Mouse (Mus musculus): ENCODE measurements around the gene Rgs14.

The Rgs14 gene

DNA sequence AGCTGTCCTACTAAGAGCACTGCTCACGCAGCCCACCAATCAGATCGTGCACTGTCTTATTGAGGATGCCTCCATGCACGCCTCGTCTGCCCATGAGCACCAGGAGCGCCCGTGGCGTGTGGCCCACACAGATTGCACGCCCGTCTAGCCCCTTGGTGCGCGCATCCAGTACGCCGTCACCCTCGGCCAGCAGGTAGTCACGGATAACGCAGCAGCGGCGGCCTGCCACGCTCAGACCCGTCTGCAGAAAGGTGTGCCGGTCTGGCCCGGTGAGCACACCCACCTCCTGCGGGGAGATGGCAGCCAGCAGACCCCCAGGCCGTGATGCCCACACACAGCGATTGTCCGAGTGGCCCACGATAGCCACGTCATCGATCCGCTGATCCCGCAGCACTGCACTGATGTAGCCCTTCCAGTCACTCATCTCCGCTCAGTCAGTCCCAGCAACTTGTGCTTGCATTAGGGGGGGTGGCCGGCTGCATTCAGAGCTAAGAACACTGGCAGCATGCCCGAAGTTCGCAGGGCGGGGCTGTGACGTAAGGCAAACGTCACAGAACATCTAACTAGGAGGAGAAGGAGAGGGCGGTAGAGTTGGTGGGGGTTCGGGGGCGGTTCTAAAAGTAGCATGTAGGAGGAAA lies 45.3 kb downstream of the Rgs14 start, which contains the start of gene Pfn3:
Gene Pfn3 (minus strand): TSS at position 490 of the 638 bp plus-strand sequence.
- Histone ChIP-seq H3K36me3 (ENCODE audit: insufficient read depth, low read length) (no peaks in the 10 kb centered on the region), H3K4me1 (replicated peaks; ENCODE audit: low read depth, low read length) (peaks cover 30% of the 10 kb centered on the region), H3K27me3 (ENCODE audit: insufficient read depth, low read length) (peaks cover 75% of the 10 kb centered on the region), H3K4me3 (replicated peaks; ENCODE audit: low read length) (peak within 1 kb of the TSS; percentile 76), H3K9me3 (ENCODE audit: low read length) (no peaks in the 10 kb centered on the region)
- TF ChIP-seq CTCF (conservative IDR thresholded peaks at IDR 0.05; ENCODE audit: low read length) (no peak), NANOG (IDR thresholded peaks at IDR 0.05; ENCODE audit: borderline replicate concordance, low read length) (no peak), POU5F1 (IDR thresholded peaks at IDR 0.05; ENCODE audit: borderline replicate concordance, low read length) (no peak)

DNA sequence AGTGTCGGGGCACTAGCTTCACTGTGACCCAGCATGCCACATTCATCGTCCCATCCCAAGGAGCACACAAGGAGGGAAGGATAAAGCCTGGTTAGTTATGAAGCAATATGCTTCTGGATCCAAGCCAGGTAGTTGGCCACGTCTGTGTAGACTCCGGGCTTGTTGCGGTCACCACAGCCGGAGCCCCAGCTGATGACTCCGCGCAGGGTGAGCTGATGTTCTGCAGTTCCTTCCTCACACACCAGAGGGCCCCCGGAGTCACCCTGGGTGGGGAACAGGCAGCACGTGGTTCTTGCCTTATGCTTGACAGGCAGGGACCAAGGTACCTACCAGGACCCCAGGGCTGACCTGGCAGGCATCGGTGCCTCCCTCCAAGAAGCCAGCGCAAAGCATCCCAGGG lies 48.5 kb downstream of the Rgs14 start:
- peak; percentile 84 for TF ChIP-seq CTCF (conservative IDR thresholded peaks at IDR 0.05; ENCODE audit: low read length)
- TF ChIP-seq NANOG (IDR thresholded peaks at IDR 0.05; ENCODE audit: borderline replicate concordance, low read length), result no peak
- Histone ChIP-seq H3K36me3 (ENCODE audit: insufficient read depth, low read length) (no peaks in the 10 kb centered on the region), H3K4me1 (replicated peaks; ENCODE audit: low read depth, low read length) (peaks cover 55% of the 10 kb centered on the region), H3K27me3 (ENCODE audit: insufficient read depth, low read length) (peaks cover 83% of the 10 kb centered on the region), H3K9me3 (ENCODE audit: low read length) (no peaks in the 10 kb centered on the region), H3K4me3 (replicated peaks; ENCODE audit: low read length) (no peak overlapping the region)

DNA sequence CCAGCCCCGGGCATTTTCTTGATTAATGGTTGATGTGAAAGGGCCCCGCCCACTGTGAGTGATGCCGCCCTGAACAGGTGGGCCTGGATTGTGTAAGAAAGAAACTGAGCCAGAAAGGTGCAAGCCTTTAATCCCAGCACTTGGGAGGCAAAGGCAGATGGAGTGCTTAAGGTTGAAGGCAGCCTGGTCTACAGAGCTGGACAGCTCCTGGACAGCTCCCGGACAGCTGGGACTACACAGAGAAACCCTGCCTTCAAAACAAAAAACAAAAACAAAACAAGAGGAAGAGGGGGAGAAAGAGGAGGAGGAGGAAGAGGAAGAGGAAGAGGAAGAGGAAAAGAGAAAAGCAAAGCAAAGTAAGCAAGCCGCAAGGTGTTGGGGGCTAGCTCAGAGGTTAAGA lies 49.6 kb downstream of the Rgs14 start:
- H3K4me1 ChIP-seq (replicated peaks; ENCODE audit: low read depth, low read length), result peaks cover 52% of the 10 kb centered on the region
- TF ChIP-seq CTCF (conservative IDR thresholded peaks at IDR 0.05; ENCODE audit: low read length), result no peak
- no peak for TF ChIP-seq NANOG (IDR thresholded peaks at IDR 0.05; ENCODE audit: borderline replicate concordance, low read length)
- no peak for TF ChIP-seq POU5F1 (IDR thresholded peaks at IDR 0.05; ENCODE audit: borderline replicate concordance, low read length)
- H3K36me3 ChIP-seq (ENCODE audit: insufficient read depth, low read length), result no peaks in the 10 kb centered on the region
- peaks cover 72% of the 10 kb centered on the region for H3K27me3 ChIP-seq (ENCODE audit: insufficient read depth, low read length)
- H3K9me3 ChIP-seq (ENCODE audit: low read length), result no peaks in the 10 kb centered on the region
- H3K4me3 ChIP-seq (replicated peaks; ENCODE audit: low read length), result no peak overlapping the region

DNA sequence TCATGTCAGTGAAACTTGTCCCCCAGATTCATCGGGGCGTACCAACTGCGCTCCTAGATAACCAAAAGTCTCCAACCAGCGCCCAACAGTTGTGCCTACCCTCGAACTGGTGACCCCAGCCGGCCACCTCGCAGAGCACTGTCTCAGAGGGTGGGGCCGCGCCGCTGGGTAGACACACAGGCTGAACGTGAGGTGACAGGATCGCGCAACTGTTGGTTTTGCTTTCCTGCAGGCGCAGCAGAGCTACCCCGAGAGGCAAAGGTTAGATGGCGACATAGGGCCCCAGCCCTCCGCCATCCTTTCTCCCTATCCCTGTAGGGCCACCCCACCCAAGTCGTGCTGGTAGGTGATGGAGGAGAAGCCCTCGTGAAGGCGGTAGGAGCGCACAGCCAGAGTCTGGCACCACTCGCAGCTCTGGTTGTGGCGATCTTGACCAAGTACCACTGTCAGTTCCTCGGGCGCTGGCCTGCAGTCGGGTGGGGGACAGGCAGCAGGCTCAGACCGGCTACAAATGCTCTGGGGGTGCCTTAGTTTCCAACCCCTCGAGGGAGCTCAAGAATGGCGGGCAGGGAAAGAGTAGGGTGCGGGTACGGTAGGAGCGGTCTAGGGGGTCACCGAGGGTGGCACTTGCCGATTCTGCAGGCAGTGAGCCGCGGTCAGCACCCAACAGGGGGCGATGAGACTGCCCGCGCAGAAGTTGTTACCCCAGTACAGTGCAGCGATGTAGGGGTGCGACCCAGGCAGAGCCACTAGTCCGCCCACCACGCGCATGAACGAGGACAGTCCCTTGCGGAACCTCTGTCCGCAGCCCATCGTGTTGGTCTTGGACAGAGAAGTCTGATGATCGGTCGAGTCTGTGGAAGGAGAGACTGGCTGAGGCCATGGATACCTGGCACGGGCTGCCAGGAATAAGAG lies 50.7 kb downstream of the Rgs14 start:
- TF ChIP-seq NANOG (IDR thresholded peaks at IDR 0.05; ENCODE audit: borderline replicate concordance, low read length), result no peak
- no peak for TF ChIP-seq POU5F1 (IDR thresholded peaks at IDR 0.05; ENCODE audit: borderline replicate concordance, low read length)
- no peak for TF ChIP-seq CTCF (conservative IDR thresholded peaks at IDR 0.05; ENCODE audit: low read length)
- Histone ChIP-seq H3K4me1 (replicated peaks; ENCODE audit: low read depth, low read length) (peaks cover 41% of the 10 kb centered on the region), H3K4me3 (replicated peaks; ENCODE audit: low read length) (peak overlapping the region; percentile 71), H3K9me3 (ENCODE audit: low read length) (no peaks in the 10 kb centered on the region), H3K36me3 (ENCODE audit: insufficient read depth, low read length) (no peaks in the 10 kb centered on the region), H3K27me3 (ENCODE audit: insufficient read depth, low read length) (peaks cover 67% of the 10 kb centered on the region)

DNA sequence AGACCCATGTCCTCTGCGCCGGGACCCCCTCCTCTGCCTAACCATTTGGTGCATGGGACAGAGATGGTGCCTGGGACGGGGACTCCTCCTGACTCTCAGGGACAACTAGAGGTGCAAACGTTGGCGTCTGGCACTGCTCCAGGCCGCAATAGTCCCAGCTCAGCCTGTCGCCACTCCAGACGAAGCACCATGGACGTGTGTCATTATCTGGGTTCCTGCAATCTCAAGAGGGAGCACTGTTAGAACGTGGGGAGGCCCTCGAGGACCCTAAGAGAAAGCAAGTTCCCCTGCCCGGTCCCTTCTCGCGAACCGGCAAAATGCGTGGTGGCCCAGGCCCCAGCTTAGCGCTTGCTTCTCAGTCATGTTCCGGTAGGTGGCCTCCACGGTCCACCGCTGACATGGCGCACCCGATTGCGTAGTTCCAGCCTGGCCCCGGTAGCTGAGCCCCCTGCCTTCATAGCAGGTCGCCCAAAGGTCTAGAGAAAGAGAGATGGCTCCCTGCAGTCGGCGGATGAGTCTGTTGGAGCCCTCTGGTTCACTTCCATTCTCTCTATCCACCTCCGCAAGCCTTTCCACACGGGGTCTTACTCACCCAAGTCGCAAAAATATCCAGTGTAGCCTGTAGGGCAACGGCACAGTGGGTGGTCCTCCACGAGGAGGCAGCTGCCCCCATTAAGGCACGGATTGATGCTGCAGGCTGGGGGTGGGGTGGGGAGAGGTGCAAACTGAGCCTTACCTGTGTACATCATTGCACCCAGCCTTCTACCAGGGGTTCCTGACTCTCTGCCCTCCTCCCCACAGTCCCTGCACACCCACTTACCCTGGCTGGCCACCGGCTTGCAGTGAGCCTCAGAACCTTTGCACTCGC lies 51.6 kb downstream of the Rgs14 start:
- TF ChIP-seq CTCF (conservative IDR thresholded peaks at IDR 0.05; ENCODE audit: low read length) (0 out of 2 replicates have a peak, but pooled peaks have one; percentile 6), NANOG (IDR thresholded peaks at IDR 0.05; ENCODE audit: borderline replicate concordance, low read length) (no peak)
- no peaks in the 10 kb centered on the region for H3K36me3 ChIP-seq (ENCODE audit: insufficient read depth, low read length)
- H3K9me3 ChIP-seq (ENCODE audit: low read length), result no peaks in the 10 kb centered on the region
- H3K4me3 ChIP-seq (replicated peaks; ENCODE audit: low read length), result peak overlapping the region; percentile 71
- H3K27me3 ChIP-seq (ENCODE audit: insufficient read depth, low read length), result peaks cover 68% of the 10 kb centered on the region
- peaks cover 41% of the 10 kb centered on the region for H3K4me1 ChIP-seq (replicated peaks; ENCODE audit: low read depth, low read length)

DNA sequence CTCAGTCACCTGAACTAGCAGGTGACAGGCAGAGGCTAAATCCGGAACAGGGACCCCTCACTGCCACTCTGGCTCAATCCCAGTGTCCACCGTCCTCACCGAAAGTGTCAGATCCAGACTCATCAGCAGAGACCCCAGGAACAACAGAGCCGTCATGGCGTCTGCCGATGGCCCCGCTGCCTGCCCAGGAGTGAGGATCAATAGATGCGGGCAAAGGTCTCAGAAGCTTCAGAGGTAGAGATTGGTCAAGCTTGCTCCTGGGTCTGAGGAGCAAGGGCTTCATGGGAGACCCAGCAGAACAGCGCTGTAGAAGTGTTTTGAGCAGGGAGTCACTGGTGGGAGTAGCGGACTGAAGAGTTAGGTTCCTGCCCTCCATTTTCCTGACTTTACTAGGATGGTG lies 57.1 kb downstream of the Rgs14 start, which contains the start of gene F12:
Gene F12 (minus strand): TSS at position 181 of the 400 bp plus-strand sequence.
- no peaks in the 10 kb centered on the region for H3K36me3 ChIP-seq (ENCODE audit: insufficient read depth, low read length)
- H3K4me1 ChIP-seq (replicated peaks; ENCODE audit: low read depth, low read length), result peaks cover 9% of the 10 kb centered on the region
- no peak within 1 kb of the TSS for H3K4me3 ChIP-seq (replicated peaks; ENCODE audit: low read length)
- peaks cover 7% of the 10 kb centered on the region; the same call in 1 of the 2 replicates for H3K9me3 ChIP-seq (ENCODE audit: low read length)
- TF ChIP-seq POU5F1 (IDR thresholded peaks at IDR 0.05; ENCODE audit: borderline replicate concordance, low read length) (no peak), CTCF (conservative IDR thresholded peaks at IDR 0.05; ENCODE audit: low read length) (no peak), NANOG (IDR thresholded peaks at IDR 0.05; ENCODE audit: borderline replicate concordance, low read length) (no peak)
- H3K27me3 ChIP-seq (ENCODE audit: insufficient read depth, low read length), result peaks cover 37% of the 10 kb centered on the region

DNA sequence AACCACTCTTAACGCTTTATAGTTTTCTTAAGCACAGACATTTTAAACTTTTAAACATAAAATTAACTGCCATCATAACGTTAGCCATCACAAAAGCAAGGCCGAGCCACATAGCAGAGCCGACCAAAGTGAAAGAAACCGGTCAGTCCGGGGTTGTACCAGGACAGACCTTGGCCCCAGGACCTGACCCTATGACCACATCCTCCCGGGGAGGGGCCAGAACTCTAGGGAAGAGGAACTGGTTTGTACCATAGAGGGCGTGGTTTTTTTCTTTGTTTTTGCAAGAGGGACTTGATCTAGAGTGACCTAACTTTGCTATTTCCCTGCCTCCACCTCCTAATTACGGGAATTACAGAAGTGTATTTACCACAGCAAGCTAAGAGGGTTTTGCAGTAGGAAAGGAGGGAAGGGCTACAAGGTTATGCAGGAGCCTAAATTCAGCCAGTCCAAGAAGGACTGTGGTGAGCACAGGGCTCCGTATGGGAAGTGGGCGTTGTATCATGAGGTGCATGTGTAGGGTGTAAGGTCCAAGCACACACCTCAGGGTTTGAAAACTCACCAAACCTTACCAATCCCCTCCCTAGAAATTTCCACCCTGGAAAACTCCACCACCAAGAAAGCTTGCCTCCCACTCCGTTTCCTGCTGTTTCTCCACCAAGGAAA lies 59.8 kb downstream of the Rgs14 start:
- no peak for TF ChIP-seq NANOG (IDR thresholded peaks at IDR 0.05; ENCODE audit: borderline replicate concordance, low read length)
- no peak for TF ChIP-seq CTCF (conservative IDR thresholded peaks at IDR 0.05; ENCODE audit: low read length)
- TF ChIP-seq POU5F1 (IDR thresholded peaks at IDR 0.05; ENCODE audit: borderline replicate concordance, low read length), result no peak
- peaks cover 25% of the 10 kb centered on the region for H3K27me3 ChIP-seq (ENCODE audit: insufficient read depth, low read length)
- H3K9me3 ChIP-seq (ENCODE audit: low read length), result peaks cover 21% of the 10 kb centered on the region
- H3K36me3 ChIP-seq (ENCODE audit: insufficient read depth, low read length), result no peaks in the 10 kb centered on the region
- no peak overlapping the region for H3K4me3 ChIP-seq (replicated peaks; ENCODE audit: low read length)
- H3K4me1 ChIP-seq (replicated peaks; ENCODE audit: low read depth, low read length), result no peaks in the 10 kb centered on the region; the same call in 1 of the 2 replicates
